Mouse (Mus musculus) embryonic facial prominence, embryonic 14.5 days (tissue): ENCODE measurements around the gene Ormdl3. TPM values are rescaled to one million over a fixed set of nuclear protein-coding genes. Genes with fewer than 3 reads are reported as not detected.

Experiments
- ATAC-seq: fragments of 200-750 bp; cut with Nextera tagmentation; 2 replicates; pipeline ENCODE4 v1.8.0; 2017; ENCODE audit warnings: low read depth, moderate number of reproducible peaks, moderate TSS enrichment
- DNase-seq: peaks from one replicate; pipeline ENCODE4 v3.0.0-alpha.2; 2015; ENCODE audit warnings: low spot score
- H3K27ac ChIP-seq: fragments of 300-500 bp; sonication (generic); replicated peaks from 2 replicates; pipeline ENCODE4 v1.5.1; 2014; ENCODE audit warnings: low read depth, mild to moderate bottlenecking, low read length, moderate library complexity
- H3K27me3 ChIP-seq: fragments of 300-500 bp; sonication (generic); replicated peaks from 2 replicates; pipeline ENCODE4 v1.6.1; 2014; ENCODE audit warnings: low read length; ENCODE audit not compliant: control insufficient read depth, insufficient read depth
- H3K36me3 ChIP-seq: fragments of 300-500 bp; sonication (generic); 2 replicates; pipeline ENCODE4 v1.6.1; 2014; ENCODE audit warnings: low read length, mixed read lengths; ENCODE audit not compliant: control insufficient read depth, insufficient read depth
- H3K4me1 ChIP-seq: fragments of 300-500 bp; sonication (generic); 2 replicates; pipeline ENCODE4 v1.6.1; 2014; ENCODE audit warnings: antibody characterized with exemption, low read length; ENCODE audit not compliant: control insufficient read depth, insufficient read depth
- H3K4me2 ChIP-seq: fragments of 300-500 bp; sonication (generic); 2 replicates; pipeline ENCODE4 v1.6.1; 2014; ENCODE audit warnings: low read depth, mild to moderate bottlenecking, low read length, moderate library complexity, mixed read lengths
- H3K4me3 ChIP-seq: fragments of 300-500 bp; sonication (generic); 2 replicates; pipeline ENCODE4 v1.5.1; 2014; ENCODE audit warnings: low read depth, mild to moderate bottlenecking, low read length
- H3K9ac ChIP-seq: fragments of 300-500 bp; sonication (generic); 2 replicates; pipeline ENCODE4 v1.6.1; 2014; ENCODE audit warnings: low read depth, mild to moderate bottlenecking, low read length, moderate library complexity, mixed read lengths
- H3K9me3 ChIP-seq: fragments of 300-500 bp; sonication (generic); 2 replicates; pipeline ENCODE4 v1.6.1; 2016; ENCODE audit warnings: low read length; ENCODE audit not compliant: control insufficient read depth
- WGBS: fragments of 180-500 bp; shearing (Covaris S2); extraction: QIAGEN DNeasy Blood & Tissue Kit; methylation state at CpG from one replicate; pipeline ENCODE4 v1.1.7; 2014; 5-methylcytosine and 5-hydroxymethylcytosine counted together
- polyA plus RNA-seq: library from polyadenylated mRNA; unstranded; fragments of >200 nt; fragmentation: Nextera tagmentation; extraction: Ambion mirVana; gene quantifications from 2 replicates; pipeline ENCODE4 v1.2.1, GENCODE M21; 2014

Ormdl3 gene
- polyA plus RNA-seq, 1 experiment from 2014 or later = 13.6 TPM

DNA sequence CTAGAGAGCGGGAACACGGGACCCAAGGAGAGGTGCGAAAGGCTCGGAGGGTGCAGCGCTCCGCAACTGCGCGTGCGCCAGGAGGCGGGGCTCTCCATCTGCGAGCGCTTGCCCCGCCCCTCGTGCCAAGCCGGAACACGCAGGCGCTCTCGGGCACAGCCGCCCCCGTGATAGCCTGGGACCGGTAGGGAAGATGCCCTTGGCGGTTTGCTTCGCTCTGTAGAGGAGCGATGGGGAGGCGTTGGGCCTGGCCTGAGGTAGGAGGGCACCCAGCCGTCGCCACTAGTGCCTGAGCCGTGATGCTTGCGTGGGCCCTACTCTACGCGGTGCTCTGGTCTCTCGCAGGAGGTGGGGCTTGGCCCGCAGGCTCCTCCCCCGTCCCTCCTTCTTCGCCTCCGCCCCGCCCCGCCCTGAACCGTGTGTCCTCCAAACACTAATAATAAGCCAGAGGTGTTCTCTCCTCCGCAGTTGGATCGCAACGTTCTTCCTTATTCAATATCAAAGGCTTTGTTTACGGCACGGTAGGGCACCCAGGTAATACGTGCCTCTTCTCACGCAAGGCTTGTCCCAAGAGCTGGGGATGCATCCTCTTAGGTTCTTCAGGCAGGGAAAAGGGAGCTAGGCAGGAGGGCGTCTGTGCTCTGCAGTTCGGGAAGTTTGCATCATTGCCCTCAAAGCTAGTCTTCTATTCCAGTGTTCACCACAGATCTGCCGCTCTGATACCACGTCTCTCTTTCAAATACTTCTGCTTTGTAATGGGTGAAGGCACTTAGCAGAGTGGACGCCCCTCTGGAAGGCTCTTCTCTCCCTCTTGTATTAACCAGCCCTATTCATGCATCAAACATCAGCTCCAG, 36.0 kb downstream of the Ormdl3 start, which contains the start of gene Zpbp2:
Zpbp2 (plus strand) TSS at position 123 of the 854 bp plus-strand sequence.
- Histone ChIP-seq H3K4me3 (peak within 1 kb of the TSS; percentile 68), H3K9ac (peak within 1 kb of the TSS; percentile 65), H3K4me1 (0 out of 2 replicates have a peak, but pooled peaks cover 7% of the 10 kb centered on the region), H3K36me3 (no peaks in the 10 kb centered on the region), H3K27me3 (peaks cover 41% of the 10 kb centered on the region), H3K4me2 (peak within 1 kb of the TSS; percentile 80), H3K9me3 (no peaks in the 10 kb centered on the region), H3K27ac (0 out of 2 replicates have a peak within 1 kb of the TSS, but pooled peaks have one; percentile 46)
- ATAC-seq = peak; percentile 98
- peak; percentile 95 for DNase-seq
- 2% methylated on average over 43 of the region's 51 CpGs for WGBS

DNA sequence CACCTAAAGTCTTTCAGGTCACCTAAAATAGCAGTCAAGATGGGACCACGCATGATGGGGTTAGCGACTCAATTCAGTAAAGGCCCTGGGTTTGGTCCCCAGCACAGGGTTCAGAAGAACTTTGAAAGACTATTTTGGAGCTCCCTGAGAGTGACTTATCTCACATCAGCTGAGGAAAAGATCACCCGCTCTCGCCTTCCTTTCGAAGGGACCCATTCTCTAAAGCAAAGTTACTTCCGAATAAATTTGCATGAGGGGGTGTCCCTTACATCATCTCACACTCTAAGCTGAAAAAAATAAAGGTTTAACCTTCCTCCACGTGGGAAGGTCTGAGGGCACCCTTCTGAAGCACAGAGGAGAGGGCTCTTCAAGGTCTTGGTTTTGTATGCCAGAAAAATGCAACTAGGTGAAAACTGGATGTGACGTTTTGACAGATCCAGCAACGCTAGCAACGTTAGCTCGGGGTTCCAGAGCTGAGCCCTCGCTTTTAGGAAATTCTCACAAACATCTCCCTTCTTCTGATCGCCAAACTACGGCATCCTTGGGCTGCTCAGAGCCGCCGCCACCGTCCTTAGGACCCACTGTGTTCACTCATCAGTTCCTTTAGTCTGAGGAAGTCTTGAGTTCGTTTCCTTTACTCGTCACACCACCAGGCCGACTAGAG, 36.7 kb downstream of the Ormdl3 start:
- peak overlapping the region; percentile 65 for H3K9ac ChIP-seq
- DNase-seq (no peak), ATAC-seq (no peak)
- H3K4me3 ChIP-seq = peak overlapping the region; percentile 68
- no peaks in the 10 kb centered on the region for H3K36me3 ChIP-seq
- H3K27ac ChIP-seq = no peak overlapping the region
- peak overlapping the region; percentile 80 for H3K4me2 ChIP-seq
- peaks cover 9% of the 10 kb centered on the region; the same call in 1 of the 2 replicates for H3K4me1 ChIP-seq
- WGBS = 21% methylated on average over 20 of the region's 20 CpGs
- no peaks in the 10 kb centered on the region for H3K9me3 ChIP-seq
- peaks cover 48% of the 10 kb centered on the region for H3K27me3 ChIP-seq

DNA sequence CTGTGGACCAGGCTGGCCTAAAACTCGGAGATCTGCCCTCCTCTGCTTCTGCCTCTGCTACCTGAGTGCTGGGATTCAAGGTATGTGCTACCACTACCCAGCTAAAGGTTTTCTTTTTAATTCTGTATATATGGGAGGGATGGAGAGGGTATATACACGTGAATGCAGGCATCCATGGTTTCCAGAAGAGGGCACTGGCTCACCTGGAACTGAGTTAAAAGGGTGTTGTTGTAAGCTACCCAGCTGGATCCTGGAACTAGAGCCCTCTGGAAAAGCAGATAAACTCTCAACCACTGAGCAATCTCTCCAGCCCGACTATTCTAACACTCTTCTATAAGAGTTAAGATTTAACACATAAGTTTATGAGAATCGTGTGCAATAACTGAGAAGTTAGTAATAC, 37.8 kb downstream of the Ormdl3 start:
- H3K4me3 ChIP-seq = no peak overlapping the region
- DNase-seq (no peak), ATAC-seq (no peak)
- H3K27me3 ChIP-seq = peaks cover 52% of the 10 kb centered on the region
- H3K9ac ChIP-seq = no peak overlapping the region
- no peaks in the 10 kb centered on the region for H3K9me3 ChIP-seq
- H3K36me3 ChIP-seq = no peaks in the 10 kb centered on the region
- no peak overlapping the region for H3K4me2 ChIP-seq
- peaks cover 12% of the 10 kb centered on the region; the same call in 1 of the 2 replicates for H3K4me1 ChIP-seq
- no peak overlapping the region for H3K27ac ChIP-seq
- 70% methylated on average over 4 of the region's 4 CpGs for WGBS

DNA sequence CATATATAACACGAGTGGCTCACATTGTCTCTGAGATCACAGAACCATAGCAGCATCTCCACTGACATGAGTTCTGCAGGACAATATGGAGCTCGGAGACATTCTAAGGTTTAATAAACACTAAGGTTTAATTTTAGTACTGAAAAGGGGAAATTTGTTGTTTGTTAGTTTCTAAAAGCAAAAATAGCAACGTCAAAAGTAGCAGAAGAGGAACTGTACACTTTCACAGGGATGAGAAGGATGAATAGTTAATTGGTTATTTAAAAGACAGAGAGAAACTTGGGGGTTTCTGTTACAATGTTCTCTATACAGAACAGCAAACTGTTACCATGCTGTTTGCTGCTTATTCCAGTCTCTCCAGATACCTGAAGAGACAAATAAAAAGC, 39.9 kb downstream of the Ormdl3 start:
- Histone ChIP-seq H3K4me3 (no peak overlapping the region), H3K36me3 (no peaks in the 10 kb centered on the region), H3K27me3 (peaks cover 69% of the 10 kb centered on the region), H3K4me1 (peaks cover 12% of the 10 kb centered on the region; the same call in 1 of the 2 replicates), H3K9ac (no peak overlapping the region), H3K27ac (no peak overlapping the region), H3K9me3 (no peaks in the 10 kb centered on the region), H3K4me2 (no peak overlapping the region)
- DNase-seq = no peak
- WGBS = 64% methylated on average over 3 of the region's 3 CpGs
- no peak for ATAC-seq

GRCm38 (mm10) chr11:98546529-98547307, 40.5 kb downstream of the Ormdl3 start:
- no peak for ATAC-seq
- WGBS = 44% methylated on average over 12 of the region's 12 CpGs
- no peak overlapping the region for H3K4me3 ChIP-seq
- H3K9me3 ChIP-seq = no peaks in the 10 kb centered on the region
- no peak overlapping the region for H3K9ac ChIP-seq
- no peak overlapping the region for H3K27ac ChIP-seq
- H3K4me1 ChIP-seq = peaks cover 12% of the 10 kb centered on the region; the same call in 1 of the 2 replicates
- no peak overlapping the region for H3K4me2 ChIP-seq
- DNase-seq = no peak
- H3K36me3 ChIP-seq = no peaks in the 10 kb centered on the region
- peaks cover 71% of the 10 kb centered on the region for H3K27me3 ChIP-seq

- DNase-seq (peak; percentile 55), ATAC-seq (peak; percentile 37; the same call in 1 of the 2 replicates)
- no peak within 1 kb of the TSS for H3K27ac ChIP-seq
- H3K9ac ChIP-seq = peak within 1 kb of the TSS; percentile 54; the same call in 1 of the 2 replicates
- H3K27me3 ChIP-seq = peaks cover 71% of the 10 kb centered on the region
- H3K4me3 ChIP-seq = peak within 1 kb of the TSS; percentile 49
- WGBS = under 1% methylated on average over 55 of the region's 58 CpGs
- H3K4me1 ChIP-seq = peaks cover 9% of the 10 kb centered on the region; the same call in 1 of the 2 replicates
- peak within 1 kb of the TSS; percentile 89 for H3K4me2 ChIP-seq
- no peaks in the 10 kb centered on the region for H3K9me3 ChIP-seq
- no peaks in the 10 kb centered on the region for H3K36me3 ChIP-seq
Observed at GRCm38 (mm10) chr11:98545711-98546231, 41.4 kb downstream of the Ormdl3 start, which contains the start of gene Ikzf3. Gene Ikzf3, minus strand, starts transcription at chr11:98546031.

DNA sequence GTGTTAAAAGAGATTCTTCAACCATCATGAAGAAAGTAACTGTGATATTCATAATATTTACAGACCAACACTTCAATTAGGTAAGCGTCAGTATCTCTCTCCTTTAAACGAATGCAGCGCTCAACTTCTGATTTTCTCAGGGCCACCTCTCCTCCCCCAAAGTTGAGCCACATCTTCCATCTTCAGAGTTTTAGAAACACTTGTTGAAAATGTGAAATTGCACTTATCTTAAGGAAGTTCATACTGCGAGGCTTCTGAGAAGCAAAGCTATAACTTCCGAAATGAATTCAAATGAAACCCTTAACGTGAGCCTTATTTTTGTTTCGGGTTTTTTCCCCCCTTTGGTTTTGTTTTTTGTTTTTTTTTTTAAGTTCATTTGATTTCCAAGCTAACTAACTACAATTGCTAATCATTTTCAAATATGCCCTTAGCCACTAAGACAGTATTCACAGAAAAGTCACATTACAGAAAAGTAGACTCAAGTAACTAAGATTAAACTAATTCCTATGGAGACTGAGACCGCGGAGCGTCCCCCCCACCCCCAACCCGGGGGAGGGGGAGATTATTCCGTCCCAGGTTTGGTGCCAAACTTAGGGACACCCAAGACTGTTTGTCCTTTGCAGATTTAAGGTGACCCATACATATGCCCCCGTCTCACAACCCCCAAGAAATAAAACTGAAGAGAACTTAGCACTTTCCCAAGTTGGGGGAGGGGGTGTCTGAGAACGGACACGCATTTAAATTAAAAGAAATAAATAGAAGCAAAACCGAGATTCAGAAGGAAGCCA, 42.1 kb downstream of the Ormdl3 start:
- Histone ChIP-seq H3K4me2 (peak overlapping the region; percentile 89), H3K9me3 (peaks cover 3% of the 10 kb centered on the region; the same call in 1 of the 2 replicates), H3K27ac (no peak overlapping the region), H3K9ac (peak overlapping the region; percentile 54; the same call in 1 of the 2 replicates), H3K36me3 (no peaks in the 10 kb centered on the region), H3K4me1 (peaks cover 6% of the 10 kb centered on the region; the same call in 1 of the 2 replicates), H3K27me3 (peaks cover 68% of the 10 kb centered on the region), H3K4me3 (peak overlapping the region; percentile 49)
- no peak for ATAC-seq
- no peak for DNase-seq
- WGBS = 5% methylated on average over 16 of the region's 16 CpGs
